Mouse (Mus musculus): ENCODE data around the gene Vdac2.
A peak's percentile ranks its signal among the peaks of the same experiment; 100 is the strongest.

GRCm38 (mm10) chr14:21848166-21849154 lies 23.4 kb downstream of the Vdac2 start, which contains the start of gene Comtd1:
- TF ChIP-seq CTCF (IDR thresholded peaks at IDR 0.05; ENCODE audit: low read depth, low read length) (peak; percentile 100), POLR2A (IDR thresholded peaks at IDR 0.05; ENCODE audit: extremely low read depth, insufficient read depth, low read length) (0 out of 2 replicates have a peak, but pooled peaks have one; percentile 21)
